Mouse (Mus musculus): Measurements from ENCODE around the gene Apol10a.
"Not testable (repeated sequence)": the region's sequence is repeated elsewhere in the genome, so short reads cannot be mapped to it uniquely, and the experiment has no call there.

Apol10a gene

DNA sequence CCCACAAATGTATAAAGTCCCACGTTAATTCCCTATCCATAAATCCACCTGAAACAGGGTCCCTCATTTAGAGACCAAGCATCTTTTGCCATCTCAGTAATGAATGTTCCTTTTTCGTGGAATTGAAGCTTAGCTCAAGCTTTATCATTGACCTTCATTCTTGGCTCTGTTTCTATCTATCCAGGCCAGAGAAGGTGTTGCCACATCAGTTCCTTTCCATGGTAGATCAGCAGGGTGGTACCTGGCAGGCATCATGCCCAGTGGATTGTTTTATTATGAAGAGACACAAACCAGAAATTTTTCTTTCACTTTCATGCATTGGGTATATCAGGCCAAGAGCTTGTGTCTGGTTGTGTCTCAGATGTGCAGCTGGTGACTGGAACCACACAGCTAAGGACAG is at the start of gene Apol10a:
TSS of gene Apol10a (plus strand) at position 355 of the 400 bp plus-strand sequence.
- DNase-seq = not testable (repeated sequence)

DNA sequence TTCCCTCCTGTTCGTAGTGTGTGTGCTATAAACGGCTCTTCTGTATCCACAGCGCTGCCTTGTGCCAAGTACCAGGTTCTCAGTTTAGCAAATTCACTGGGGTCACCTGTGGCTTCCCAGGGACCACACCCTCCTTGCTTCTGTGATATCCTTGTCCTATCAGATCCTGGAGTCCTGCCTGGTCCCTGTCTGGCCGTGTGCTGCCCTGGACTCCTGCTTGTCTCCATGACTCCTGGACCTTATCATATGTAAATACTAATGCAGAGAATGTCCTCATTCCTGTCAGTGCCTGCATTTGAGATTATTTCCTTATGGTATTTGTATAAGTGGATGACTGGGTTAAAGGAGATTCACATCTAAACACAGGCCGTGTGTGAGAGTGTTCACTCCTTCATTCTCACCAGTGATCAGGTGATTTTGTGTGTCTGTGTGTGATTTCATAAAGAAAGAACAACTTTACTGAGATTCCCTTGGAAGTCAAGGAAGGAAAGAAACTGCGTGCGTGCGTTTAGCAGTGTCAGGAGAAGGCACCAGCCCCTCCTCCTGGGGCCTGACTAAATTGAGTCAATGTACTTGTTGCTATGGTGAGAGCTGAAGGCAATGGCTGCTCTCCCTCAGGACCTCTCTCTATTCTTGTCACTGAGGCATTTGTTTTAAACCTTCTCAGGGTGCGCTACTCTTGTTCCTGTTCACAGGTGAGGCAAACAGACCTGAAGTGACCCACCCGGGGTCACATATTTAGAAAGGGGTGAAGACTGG is 48.0 kb upstream of the Apol10a start:
- not testable (repeated sequence) for DNase-seq

DNA sequence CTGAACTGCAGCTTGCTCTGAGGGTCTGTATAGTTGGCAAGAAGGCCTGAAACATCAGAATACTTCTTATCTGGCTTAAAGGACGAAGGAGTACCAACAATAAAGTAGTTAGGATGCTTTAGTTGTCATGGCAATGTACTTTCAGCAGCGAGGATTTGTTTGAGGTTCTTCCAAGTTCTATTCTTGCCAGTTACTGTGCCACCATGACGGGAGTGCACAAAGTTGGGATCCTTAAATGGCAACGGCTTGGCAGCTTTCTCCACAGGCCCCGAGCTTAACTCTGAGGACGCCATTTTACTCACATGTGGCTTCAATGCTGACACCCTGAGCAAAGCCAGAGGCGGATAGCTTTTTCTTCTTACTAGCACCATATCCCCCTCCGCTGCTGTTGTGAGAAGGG is 32.1 kb upstream of the Apol10a start:
- DNase-seq = not testable (repeated sequence)

DNA sequence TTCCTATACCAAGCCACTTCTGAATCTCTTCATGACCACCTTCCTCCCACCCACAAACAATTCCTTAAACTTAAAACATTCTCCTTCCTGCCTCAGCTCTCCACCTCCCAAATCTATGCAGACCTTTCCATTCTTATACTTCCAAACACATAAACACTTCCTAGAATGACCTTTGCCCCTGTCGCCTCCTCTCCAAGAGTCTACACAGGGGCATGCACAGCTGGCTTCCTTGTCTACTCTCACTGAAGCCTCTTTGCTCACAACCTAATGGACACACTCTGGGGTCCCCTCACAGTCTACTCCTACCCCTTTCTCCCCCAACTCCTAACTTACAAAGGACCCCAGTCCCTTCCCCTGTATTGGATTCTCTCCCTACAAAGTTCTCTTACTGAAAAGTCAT is 31.2 kb upstream of the Apol10a start:
- not testable (repeated sequence) for DNase-seq

DNA sequence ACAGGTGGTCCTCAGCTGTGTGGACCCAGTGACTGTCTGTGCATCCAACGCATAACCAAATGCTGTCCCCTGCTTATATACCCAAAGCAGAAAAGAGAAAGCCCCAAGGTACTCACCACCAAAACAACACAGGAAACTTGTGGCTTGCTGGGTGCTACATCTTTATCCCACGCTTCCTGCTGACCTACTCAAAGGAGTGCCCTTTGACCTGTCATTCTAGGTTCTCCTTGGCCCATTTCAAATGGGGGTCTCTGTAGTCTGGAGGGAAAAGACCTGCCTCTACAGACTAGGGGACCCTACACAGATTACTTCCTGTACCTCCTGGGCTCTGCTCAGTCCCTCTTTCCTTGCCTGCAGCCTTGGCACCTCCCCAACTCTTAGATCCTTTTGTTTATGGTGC is 29.5 kb upstream of the Apol10a start, which contains the start of gene Apol7b:
TSS of gene Apol7b (minus strand) at position 101 of the 400 bp plus-strand sequence.
- not testable (repeated sequence) for DNase-seq

DNA sequence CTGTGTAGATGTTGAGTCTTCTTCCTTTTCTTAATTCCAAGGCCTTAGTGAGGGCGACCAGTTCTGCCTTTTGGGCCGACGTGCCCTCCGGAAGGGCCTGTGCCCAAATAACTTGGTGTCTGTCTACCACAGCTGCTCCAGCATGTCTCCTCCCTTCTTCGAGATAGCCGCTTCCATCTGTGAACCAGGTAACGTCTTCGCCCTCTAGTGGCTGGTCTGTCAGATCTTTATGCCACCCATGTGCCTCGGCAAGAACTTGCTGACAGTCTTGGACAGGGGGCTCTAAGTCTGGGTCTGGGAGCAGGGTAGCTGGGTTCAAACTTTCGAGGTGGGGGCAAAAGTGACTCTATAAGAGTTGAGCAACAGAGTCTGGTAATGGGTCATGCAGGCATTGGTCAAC is 26.9 kb upstream of the Apol10a start:
- DNase-seq = not testable (repeated sequence)

DNA sequence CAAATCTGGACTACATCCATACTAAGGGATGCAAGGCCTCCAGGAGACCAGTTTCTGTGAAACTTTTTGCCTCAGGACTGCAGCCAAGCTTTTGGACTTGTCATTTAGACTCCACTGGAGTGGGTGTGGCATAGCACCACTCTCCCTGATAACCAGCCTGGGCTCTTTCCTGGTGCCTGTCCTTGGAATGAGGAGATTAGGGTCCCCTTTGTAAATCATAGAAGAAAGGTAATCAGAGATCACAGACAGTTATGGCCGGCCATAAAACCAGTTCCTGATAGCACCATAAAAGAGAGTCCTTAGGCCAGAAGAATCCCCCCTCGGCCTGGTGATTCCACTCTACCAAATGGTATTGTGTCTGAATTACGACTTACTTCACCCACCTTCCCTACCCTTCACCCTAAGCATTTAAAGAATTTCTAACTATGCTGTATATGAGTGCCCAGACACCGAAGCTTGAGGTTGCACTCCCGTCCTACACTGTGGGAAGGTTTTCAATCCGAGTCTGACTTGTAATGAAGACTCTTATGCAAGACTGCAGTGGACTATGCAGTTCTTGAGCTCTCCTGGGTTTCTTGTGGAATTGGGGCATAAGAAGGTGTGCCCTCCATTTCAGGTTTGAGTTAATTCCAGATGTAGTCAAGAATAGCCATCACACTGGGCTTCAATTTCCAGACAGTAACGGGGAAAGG is 2.0 kb upstream of the Apol10a start:
- not testable (repeated sequence) for DNase-seq

DNA sequence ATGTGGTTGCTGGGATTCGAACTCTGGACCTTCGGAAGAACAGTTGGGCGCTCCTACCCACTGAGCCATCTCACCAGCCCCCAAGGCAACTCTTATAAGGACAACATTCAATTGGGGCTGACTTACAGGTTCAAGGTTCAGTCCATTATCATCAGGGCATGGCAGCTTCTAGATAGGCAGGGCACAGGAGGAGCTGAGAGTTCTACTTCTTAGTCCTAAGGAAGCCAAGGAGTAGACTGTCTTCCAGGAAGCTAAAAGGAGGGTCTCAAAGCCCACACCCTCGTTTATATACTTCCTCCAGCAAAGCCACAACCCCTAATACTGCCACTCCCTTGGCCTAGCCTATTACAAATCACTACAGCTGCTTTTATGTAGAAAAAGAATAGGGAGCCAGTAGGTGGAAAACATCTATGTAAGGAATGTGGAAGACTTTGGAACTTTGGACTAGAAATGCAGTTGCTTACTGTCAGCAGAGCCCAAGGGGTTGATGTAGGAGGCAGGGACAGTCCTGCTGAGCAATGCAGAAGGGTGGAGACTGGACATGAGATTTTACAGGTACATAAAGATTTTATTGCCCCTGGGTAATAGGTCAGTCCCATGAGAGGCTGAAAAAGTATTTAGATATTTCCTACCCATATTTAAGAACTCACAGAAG is 5.4 kb downstream of the Apol10a start:
- DNase-seq = no peak

GRCm38 (mm10) chr15:77493181-77493580 is 16.3 kb downstream of the Apol10a start:
- not testable (repeated sequence) for DNase-seq

- not testable (repeated sequence) for DNase-seq
These were observed 17.8 kb downstream of the Apol10a start for GRCm38 (mm10) chr15:77494694-77495093.

DNA sequence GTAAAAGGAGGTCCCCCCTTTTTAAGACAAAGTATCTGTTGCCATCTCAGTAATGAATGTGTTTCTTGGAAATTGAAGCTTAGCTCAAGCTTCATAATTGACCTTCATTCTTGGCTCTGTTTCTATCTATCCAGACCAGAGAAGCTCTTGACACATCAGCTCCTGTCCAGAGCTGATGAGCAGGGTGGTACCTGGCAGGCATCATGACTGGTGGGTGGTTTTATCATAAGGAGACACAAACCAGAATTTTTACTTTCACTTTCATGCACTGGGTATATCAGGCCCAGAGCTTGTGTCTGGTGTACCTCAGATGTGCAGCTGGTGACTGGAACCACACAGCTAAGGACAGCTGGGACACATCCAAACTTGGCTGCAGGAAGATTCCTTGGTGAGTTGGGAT is 31.1 kb downstream of the Apol10a start, which contains the start of gene Apol11a:
TSS of gene Apol11a (plus strand) at position 306 of the 400 bp plus-strand sequence.
- DNase-seq = not testable (repeated sequence)

DNA sequence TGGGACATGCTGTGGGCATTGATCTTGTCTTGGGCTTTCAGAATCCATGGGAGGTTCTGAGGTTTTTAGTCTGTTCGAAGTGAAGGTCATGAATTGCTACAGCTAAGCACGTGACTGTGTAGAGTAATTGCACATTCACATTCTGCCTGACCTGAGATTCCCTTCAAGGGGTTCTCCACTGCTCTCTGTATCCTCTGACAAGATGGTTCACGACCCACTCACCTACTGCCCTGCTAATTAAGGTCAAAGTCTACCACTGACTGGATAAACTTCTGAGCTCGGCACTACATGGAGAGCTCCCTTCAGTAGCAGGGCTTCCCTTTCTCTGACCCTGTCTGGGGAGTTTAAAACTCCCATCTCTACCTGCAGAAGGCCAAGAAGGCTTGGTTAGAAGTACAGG is 43.7 kb downstream of the Apol10a start:
- DNase-seq = not testable (repeated sequence)

DNA sequence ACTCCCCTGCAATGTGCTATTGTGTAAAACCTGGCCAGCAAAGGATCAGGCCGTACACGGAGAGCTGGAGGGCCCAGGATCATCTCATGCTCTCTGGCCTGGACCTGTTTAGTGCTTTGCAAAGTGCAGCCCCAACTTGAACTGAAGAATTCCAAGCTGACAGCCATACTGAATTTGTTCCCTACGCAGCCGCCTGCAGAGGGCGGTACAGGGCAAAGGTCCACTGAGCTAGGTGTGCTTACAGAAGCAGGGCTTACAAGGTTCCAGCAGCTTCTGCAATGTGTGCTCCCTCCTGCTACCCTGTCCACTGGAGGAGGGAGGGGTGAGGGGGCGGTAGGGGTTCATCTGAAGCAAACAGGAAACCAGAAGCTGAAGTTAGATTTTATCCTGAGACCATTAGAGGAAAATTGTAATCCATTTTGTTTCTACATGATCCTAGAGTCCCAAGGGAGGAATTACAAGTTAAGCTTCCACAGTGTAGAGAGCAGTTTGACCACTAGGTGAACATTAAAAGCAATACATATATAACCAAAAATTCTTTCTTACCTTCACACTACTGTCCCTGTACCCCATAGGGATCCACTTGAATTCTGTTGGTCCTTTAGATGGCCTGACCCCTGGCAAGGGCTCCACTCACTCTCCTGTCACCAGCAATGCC is 46.5 kb downstream of the Apol10a start:
- peak; percentile 16 for DNase-seq

DNA sequence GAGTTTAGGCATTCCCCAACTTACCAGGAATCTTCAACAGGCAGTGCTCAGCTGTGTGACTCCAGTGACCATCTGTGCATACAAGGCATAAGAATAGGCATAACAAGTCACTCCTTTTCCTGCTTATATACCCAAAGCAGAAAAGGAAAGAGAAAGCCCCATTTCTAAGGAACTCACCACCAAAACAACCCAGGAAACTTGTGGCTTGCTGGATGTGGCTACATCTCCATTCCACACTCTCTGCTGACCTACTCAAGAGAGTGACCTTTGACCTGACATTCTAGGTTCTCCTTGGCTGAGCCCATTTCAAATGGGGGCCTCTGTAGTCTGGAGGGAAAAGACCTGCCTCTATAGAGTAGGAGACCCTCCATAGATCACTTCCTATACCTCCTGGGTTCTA is 56.4 kb downstream of the Apol10a start, which contains the start of gene Apol7c:
TSS of gene Apol7c (minus strand) at position 101 of the 400 bp plus-strand sequence.
- DNase-seq = no peak

DNA sequence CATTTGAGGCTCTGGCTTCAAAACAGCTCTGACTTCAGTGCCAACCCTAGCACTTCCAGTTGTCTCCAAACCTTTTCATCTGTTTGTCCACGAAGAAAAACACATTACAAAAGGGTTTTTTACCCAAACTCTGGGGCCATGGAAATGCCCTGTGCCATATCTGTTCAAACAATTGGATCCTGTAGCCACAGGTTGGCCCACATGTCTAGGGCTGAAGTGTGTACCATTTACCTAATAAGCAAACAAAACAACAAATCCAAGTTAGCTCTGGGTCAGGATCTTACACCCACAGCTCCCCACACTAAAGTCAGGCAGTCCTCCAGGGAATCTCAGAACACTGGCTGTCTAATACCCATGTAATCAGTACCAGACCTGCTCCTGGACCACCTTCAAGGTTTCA is 62.4 kb downstream of the Apol10a start:
- not testable (repeated sequence) for DNase-seq

Measured in cerebellum, adult 8-10 months (tissue).